Mouse (Mus musculus): ENCODE data around the gene Mdfic. TPM values are rescaled to one million over a fixed set of nuclear protein-coding genes. Genes with fewer than 3 reads are reported as not detected.

Mdfic gene
- polyA plus RNA-seq, 1 experiment from 2014 or later: 6.6 TPM

- Histone ChIP-seq H3K36me3 (replicated peaks) (0 out of 2 replicates have a peak, but pooled peaks cover 5% of the 10 kb centered on the region), H3K27ac (replicated peaks) (no peak overlapping the region), H3K27me3 (replicated peaks; ENCODE audit: low read depth, poor library complexity, severe bottlenecking) (no peaks in the 10 kb centered on the region), H3K9me3 (no peaks in the 10 kb centered on the region), H3K4me3 (no peak overlapping the region), H3K4me1 (peaks cover 13% of the 10 kb centered on the region)
- DNase-seq (ENCODE audit: low spot score): no peak
- WGBS: 85% methylated on average over 6 of the region's 6 CpGs
These were observed 6.0 kb downstream of the Mdfic start for GRCm38 (mm10) chr6:15726422-15726821.

- H3K36me3 ChIP-seq (replicated peaks): 0 out of 2 replicates have a peak, but pooled peaks cover 5% of the 10 kb centered on the region
- DNase-seq (ENCODE audit: low spot score): no peak
- H3K27ac ChIP-seq (replicated peaks): no peak overlapping the region
- no peaks in the 10 kb centered on the region for H3K9me3 ChIP-seq
- 76% methylated on average over 4 of the region's 4 CpGs for WGBS
- no peaks in the 10 kb centered on the region for H3K27me3 ChIP-seq (replicated peaks; ENCODE audit: low read depth, poor library complexity, severe bottlenecking)
- no peak overlapping the region for H3K4me3 ChIP-seq
- peaks cover 4% of the 10 kb centered on the region; the same call in 1 of the 2 replicates for H3K4me1 ChIP-seq
These were observed 7.4 kb downstream of the Mdfic start for GRCm38 (mm10) chr6:15727681-15728410.

GRCm38 (mm10) chr6:15728844-15729577, 8.6 kb downstream of the Mdfic start:
- Histone ChIP-seq H3K27ac (replicated peaks) (no peak overlapping the region), H3K4me1 (no peaks in the 10 kb centered on the region), H3K9me3 (no peaks in the 10 kb centered on the region), H3K36me3 (replicated peaks) (0 out of 2 replicates have a peak, but pooled peaks cover 5% of the 10 kb centered on the region), H3K27me3 (replicated peaks; ENCODE audit: low read depth, poor library complexity, severe bottlenecking) (no peaks in the 10 kb centered on the region), H3K4me3 (no peak overlapping the region)
- WGBS: 91% methylated on average over 6 of the region's 6 CpGs
- no peak for DNase-seq (ENCODE audit: low spot score)

GRCm38 (mm10) chr6:15730258-15730657, 9.8 kb downstream of the Mdfic start:
- no peaks in the 10 kb centered on the region for H3K4me1 ChIP-seq
- no peak overlapping the region for H3K4me3 ChIP-seq
- no peak overlapping the region for H3K27ac ChIP-seq (replicated peaks)
- no peak for DNase-seq (ENCODE audit: low spot score)
- H3K27me3 ChIP-seq (replicated peaks; ENCODE audit: low read depth, poor library complexity, severe bottlenecking): no peaks in the 10 kb centered on the region
- WGBS: 87% methylated on average over 2 of the region's 2 CpGs
- H3K36me3 ChIP-seq (replicated peaks): 0 out of 2 replicates have a peak, but pooled peaks cover 5% of the 10 kb centered on the region
- H3K9me3 ChIP-seq: no peaks in the 10 kb centered on the region

GRCm38 (mm10) chr6:15730666-15731065, 10.2 kb downstream of the Mdfic start:
- H3K27me3 ChIP-seq (replicated peaks; ENCODE audit: low read depth, poor library complexity, severe bottlenecking): no peaks in the 10 kb centered on the region
- no peaks in the 10 kb centered on the region for H3K4me1 ChIP-seq
- H3K36me3 ChIP-seq (replicated peaks): 0 out of 2 replicates have a peak, but pooled peaks cover 5% of the 10 kb centered on the region
- H3K9me3 ChIP-seq: no peaks in the 10 kb centered on the region
- no peak overlapping the region for H3K27ac ChIP-seq (replicated peaks)
- H3K4me3 ChIP-seq: no peak overlapping the region
- no peak for DNase-seq (ENCODE audit: low spot score)
- 93% methylated on average over 4 of the region's 4 CpGs for WGBS

- no peaks in the 10 kb centered on the region for H3K27me3 ChIP-seq (replicated peaks; ENCODE audit: low read depth, poor library complexity, severe bottlenecking)
- no peak overlapping the region for H3K27ac ChIP-seq (replicated peaks)
- 0 out of 2 replicates have a peak, but pooled peaks cover 5% of the 10 kb centered on the region for H3K36me3 ChIP-seq (replicated peaks)
- WGBS: 76% methylated on average over 7 of the region's 7 CpGs
- H3K9me3 ChIP-seq: no peaks in the 10 kb centered on the region
- DNase-seq (ENCODE audit: low spot score): no peak
- no peak overlapping the region for H3K4me3 ChIP-seq
- no peaks in the 10 kb centered on the region for H3K4me1 ChIP-seq
These were observed 11.0 kb downstream of the Mdfic start for GRCm38 (mm10) chr6:15731452-15731851.

- WGBS: 85% methylated on average over 8 of the region's 8 CpGs
- no peak for DNase-seq (ENCODE audit: low spot score)
These were observed 17.0 kb downstream of the Mdfic start for GRCm38 (mm10) chr6:15737312-15737911.

GRCm38 (mm10) chr6:15738331-15738943, 18.0 kb downstream of the Mdfic start:
- no peak overlapping the region for H3K27ac ChIP-seq (replicated peaks)
- no peak for DNase-seq (ENCODE audit: low spot score)
- H3K36me3 ChIP-seq (replicated peaks): peaks cover 24% of the 10 kb centered on the region
- WGBS: 85% methylated on average over 5 of the region's 5 CpGs
- H3K9me3 ChIP-seq: no peaks in the 10 kb centered on the region
- peaks cover 5% of the 10 kb centered on the region for H3K4me1 ChIP-seq
- no peaks in the 10 kb centered on the region for H3K27me3 ChIP-seq (replicated peaks; ENCODE audit: low read depth, poor library complexity, severe bottlenecking)
- no peak overlapping the region for H3K4me3 ChIP-seq

More at GRCm38 (mm10) chr6:15737312-15737911, 17.0 kb downstream of the Mdfic start:
- Histone ChIP-seq H3K27ac (replicated peaks) (no peak overlapping the region), H3K9me3 (no peaks in the 10 kb centered on the region), H3K27me3 (replicated peaks; ENCODE audit: low read depth, poor library complexity, severe bottlenecking) (no peaks in the 10 kb centered on the region), H3K36me3 (replicated peaks) (peaks cover 20% of the 10 kb centered on the region), H3K4me3 (no peak overlapping the region), H3K4me1 (no peaks in the 10 kb centered on the region)

- Histone ChIP-seq H3K27me3 (replicated peaks; ENCODE audit: low read depth, poor library complexity, severe bottlenecking) (no peaks in the 10 kb centered on the region), H3K27ac (replicated peaks) (no peak overlapping the region), H3K9me3 (no peaks in the 10 kb centered on the region), H3K4me3 (no peak overlapping the region), H3K4me1 (peaks cover 11% of the 10 kb centered on the region), H3K36me3 (replicated peaks) (peaks cover 24% of the 10 kb centered on the region)
- DNase-seq (ENCODE audit: low spot score): no peak
- 83% methylated on average over 3 of the region's 3 CpGs for WGBS
These were observed 18.7 kb downstream of the Mdfic start for GRCm38 (mm10) chr6:15739132-15739531.

GRCm38 (mm10) chr6:15742591-15743149, 22.2 kb downstream of the Mdfic start:
- Histone ChIP-seq H3K9me3 (no peaks in the 10 kb centered on the region), H3K27me3 (replicated peaks; ENCODE audit: low read depth, poor library complexity, severe bottlenecking) (no peaks in the 10 kb centered on the region), H3K4me1 (peaks cover 11% of the 10 kb centered on the region), H3K36me3 (replicated peaks) (peaks cover 37% of the 10 kb centered on the region), H3K4me3 (no peak overlapping the region), H3K27ac (replicated peaks) (no peak overlapping the region)
- WGBS: 85% methylated on average over 6 of the region's 6 CpGs
- DNase-seq (ENCODE audit: low spot score): no peak

- Histone ChIP-seq H3K4me3 (no peak overlapping the region), H3K9me3 (no peaks in the 10 kb centered on the region), H3K4me1 (peaks cover 11% of the 10 kb centered on the region), H3K27me3 (replicated peaks; ENCODE audit: low read depth, poor library complexity, severe bottlenecking) (no peaks in the 10 kb centered on the region), H3K36me3 (replicated peaks) (peaks cover 34% of the 10 kb centered on the region), H3K27ac (replicated peaks) (no peak overlapping the region)
- DNase-seq (ENCODE audit: low spot score): no peak
- WGBS: 79% methylated on average over 8 of the region's 8 CpGs
These were observed 22.9 kb downstream of the Mdfic start for GRCm38 (mm10) chr6:15743291-15743792.

- Histone ChIP-seq H3K27me3 (replicated peaks; ENCODE audit: low read depth, poor library complexity, severe bottlenecking) (no peaks in the 10 kb centered on the region), H3K36me3 (replicated peaks) (peaks cover 30% of the 10 kb centered on the region; the same call in 1 of the 2 replicates), H3K4me3 (no peak overlapping the region), H3K4me1 (peaks cover 11% of the 10 kb centered on the region), H3K9me3 (no peaks in the 10 kb centered on the region), H3K27ac (replicated peaks) (no peak overlapping the region)
- no peak for DNase-seq (ENCODE audit: low spot score)
- 74% methylated on average over 6 of the region's 6 CpGs for WGBS
These were observed 23.3 kb downstream of the Mdfic start for GRCm38 (mm10) chr6:15743793-15744192.
